In genomic region chr4:59003806-59004200, GRCm38 (mm10) we compare ENCODE assay signal across 9 mouse cellular contexts. TPM values are rescaled to one million over a fixed set of nuclear protein-coding genes. Genes with fewer than 3 reads are reported as not detected.
A peak's percentile ranks its signal among the peaks of the same experiment; 100 is the strongest.
DNase-seq lines count a peak whose midpoint lies in the region; ATAC-seq lines count a peak whose summit lies in the region.
"Had no signal": no experiment of that assay in that cellular context is flagged by ENCODE, and none has a peak within 500 bp of the region (broad histone marks: within the 10 kb centered on the region; RNA-seq: fewer than 3 reads in every experiment).

No protein-coding gene starts in this region.

- no peaks in the 10 kb centered on the region for H3K27me3 ChIP-seq in kidney, embryonic 16.5 days (ENCODE audit: insufficient read depth, low read length)
- no peaks in the 10 kb centered on the region for H3K27me3 ChIP-seq in embryonic facial prominence, embryonic 11.5 days (ENCODE audit: control insufficient read depth, insufficient read depth, low read length)
- H3K27me3 ChIP-seq in hindbrain, embryonic 16.5 days (replicated peaks; ENCODE audit: control insufficient read depth, insufficient read depth, low read length): no peaks in the 10 kb centered on the region
- H3K27me3 ChIP-seq in midbrain, embryonic 15.5 days (replicated peaks): no peaks in the 10 kb centered on the region

- 27% methylated on average over 7 of the region's 7 CpGs for WGBS in kidney, embryonic 16.5 days
- 41% methylated on average over 7 of the region's 7 CpGs for WGBS in embryonic facial prominence, embryonic 11.5 days
- WGBS in hindbrain, embryonic 16.5 days: 35% methylated on average over 7 of the region's 7 CpGs
- WGBS in midbrain, embryonic 15.5 days: 36% methylated on average over 7 of the region's 7 CpGs

- H3K4me3 ChIP-seq in kidney, embryonic 16.5 days (ENCODE audit: low read length): peak overlapping the region; percentile 89
- peak overlapping the region; percentile 95 for H3K4me3 ChIP-seq in embryonic facial prominence, embryonic 11.5 days (ENCODE audit: low read depth, low read length)
- peak overlapping the region; percentile 95 for H3K4me3 ChIP-seq in hindbrain, embryonic 16.5 days (ENCODE audit: low read length)
- peak overlapping the region; percentile 96 for H3K4me3 ChIP-seq in midbrain, embryonic 15.5 days

- H3K27ac ChIP-seq in kidney, embryonic 16.5 days (ENCODE audit: low read length): no peak overlapping the region
- no peak overlapping the region for H3K27ac ChIP-seq in embryonic facial prominence, embryonic 11.5 days (replicated peaks; ENCODE audit: low read depth, low read length)
- no peak overlapping the region for H3K27ac ChIP-seq in hindbrain, embryonic 16.5 days (ENCODE audit: low read depth, low read length)
- H3K27ac ChIP-seq in midbrain, embryonic 15.5 days: peak overlapping the region; percentile 94; the same call in 1 of the 2 replicates

- H3K4me2 ChIP-seq in kidney, embryonic 16.5 days (replicated peaks; ENCODE audit: low read depth, low read length): peak overlapping the region; percentile 95
- peak overlapping the region; percentile 81 for H3K4me2 ChIP-seq in embryonic facial prominence, embryonic 11.5 days (ENCODE audit: low read depth, low read length)
- peak overlapping the region; percentile 70 for H3K4me2 ChIP-seq in hindbrain, embryonic 16.5 days (ENCODE audit: low read length)
- peak overlapping the region; percentile 87 for H3K4me2 ChIP-seq in midbrain, embryonic 15.5 days

- no peak for DNase-seq in kidney, adult 8-10 months
- no peak for DNase-seq in embryonic facial prominence, embryonic 11.5 days (ENCODE audit: low spot score)
- DNase-seq in MN1 (ENCODE audit: low spot score): no peak
- DNase-seq in adrenal gland, postnatal 4 days (ENCODE audit: low spot score in 2 of 2): no peak

- peaks cover 35% of the 10 kb centered on the region for H3K4me1 ChIP-seq in kidney, embryonic 16.5 days (ENCODE audit: insufficient read depth, low read length)
- peaks cover 4% of the 10 kb centered on the region; the same call in 1 of the 2 replicates for H3K4me1 ChIP-seq in embryonic facial prominence, embryonic 11.5 days (ENCODE audit: control insufficient read depth, insufficient read depth, low read length)
- H3K4me1 ChIP-seq in hindbrain, embryonic 16.5 days (ENCODE audit: control insufficient read depth, insufficient read depth, low read depth, low read length): peaks cover 16% of the 10 kb centered on the region
- peaks cover 29% of the 10 kb centered on the region for H3K4me1 ChIP-seq in midbrain, embryonic 15.5 days

- ATAC-seq in kidney, embryonic 16.5 days (ENCODE audit: low FRiP score, low TSS enrichment): no peak
- ATAC-seq in embryonic facial prominence, embryonic 11.5 days (replicated peaks; ENCODE audit: insufficient number of reproducible peaks, low FRiP score, low TSS enrichment, low read depth): no peak
- no peak for ATAC-seq in hindbrain, embryonic 16.5 days
- ATAC-seq in midbrain, embryonic 15.5 days (replicated peaks): no peak
- ATAC-seq in inflammation-experienced regulatory T-cells, adult 6 months: no peak

- H3K9me3 ChIP-seq in kidney, embryonic 16.5 days (ENCODE audit: low read length): no peaks in the 10 kb centered on the region
- H3K9me3 ChIP-seq in embryonic facial prominence, embryonic 11.5 days (replicated peaks; ENCODE audit: control insufficient read depth, low read length): no peaks in the 10 kb centered on the region
- H3K9me3 ChIP-seq in hindbrain, embryonic 16.5 days (ENCODE audit: control insufficient read depth, low read length): no peaks in the 10 kb centered on the region
- no peaks in the 10 kb centered on the region for H3K9me3 ChIP-seq in midbrain, embryonic 15.5 days

- no peaks in the 10 kb centered on the region for H3K36me3 ChIP-seq in kidney, embryonic 16.5 days (ENCODE audit: insufficient read depth, low read length)
- no peaks in the 10 kb centered on the region for H3K36me3 ChIP-seq in embryonic facial prominence, embryonic 11.5 days (replicated peaks; ENCODE audit: control insufficient read depth, insufficient read depth, low read depth, low read length)
- H3K36me3 ChIP-seq in hindbrain, embryonic 16.5 days (ENCODE audit: control insufficient read depth, insufficient read depth, low read length): no peaks in the 10 kb centered on the region
- no peaks in the 10 kb centered on the region for H3K36me3 ChIP-seq in midbrain, embryonic 15.5 days (replicated peaks)

- H3K9ac ChIP-seq in kidney, embryonic 16.5 days (replicated peaks; ENCODE audit: low read length): peak overlapping the region; percentile 93
- peak overlapping the region; percentile 93 for H3K9ac ChIP-seq in embryonic facial prominence, embryonic 11.5 days (replicated peaks; ENCODE audit: low read length)
- H3K9ac ChIP-seq in hindbrain, embryonic 16.5 days (ENCODE audit: low read depth, low read length): peak overlapping the region; percentile 96
- peak overlapping the region; percentile 93 for H3K9ac ChIP-seq in midbrain, embryonic 15.5 days

RNA-seq across cellular contexts. Expression of gene Gm20503, which starts 0.8 kb away (rescaled TPM):
- polyA plus RNA-seq in kidney, embryonic 16.5 days (2015; fragmentation: Nextera tagmentation; extraction: Ambion mirVana): 9.1 and 10.1 TPM in 2 replicates
- polyA plus RNA-seq in embryonic facial prominence, embryonic 11.5 days (2014; fragmentation: Nextera tagmentation; extraction: Ambion mirVana): 4.7 and 7.4 TPM in 2 replicates
- 7.2 and 8.4 TPM in 2 replicates for polyA plus RNA-seq in hindbrain, embryonic 16.5 days (2015; fragmentation: Nextera tagmentation; extraction: Ambion mirVana)
- 9.1 and 9.4 TPM in 2 replicates for polyA plus RNA-seq in midbrain, embryonic 15.5 days (2015; fragmentation: Nextera tagmentation; extraction: Ambion mirVana)
- polyA plus RNA-seq in inflammation-experienced regulatory T-cells, adult 6 months (2017; shearing (Covaris generic)): not detected
- total RNA-seq in adrenal gland, postnatal 4 days (2021): 1 to 10 TPM; 1.1 to 3.1 TPM
- polyA plus RNA-seq: urinary bladder, adult 2 months had no signal

RNA-seq across cellular contexts. Expression of gene Dnajc25, which starts 8.9 kb away (rescaled TPM):
- 8.3 and 12.1 TPM in 2 replicates for polyA plus RNA-seq in kidney, embryonic 16.5 days (2015; fragmentation: Nextera tagmentation; extraction: Ambion mirVana)
- 6.1 and 6.3 TPM in 2 replicates for polyA plus RNA-seq in embryonic facial prominence, embryonic 11.5 days (2014; fragmentation: Nextera tagmentation; extraction: Ambion mirVana)
- polyA plus RNA-seq in hindbrain, embryonic 16.5 days (2015; fragmentation: Nextera tagmentation; extraction: Ambion mirVana): 5.7 and 5.8 TPM in 2 replicates
- polyA plus RNA-seq in midbrain, embryonic 15.5 days (2015; fragmentation: Nextera tagmentation; extraction: Ambion mirVana): 7.4 and 7.5 TPM in 2 replicates
- polyA plus RNA-seq in inflammation-experienced regulatory T-cells, adult 6 months (2017; shearing (Covaris generic)): 1 to 10 TPM in 1 of 3 experiments, under 1 TPM in 2; 0.64 to 1.1 (median 0.91) TPM
- 10 to 100 TPM; 19.4 to 20.9 TPM for total RNA-seq in adrenal gland, postnatal 4 days (2021)

RNA-seq across cellular contexts. Expression of gene Ptgr1, which starts 16.9 kb away (rescaled TPM):
- 25.1 and 29.6 TPM in 2 replicates for polyA plus RNA-seq in kidney, embryonic 16.5 days (2015; fragmentation: Nextera tagmentation; extraction: Ambion mirVana)
- 22.8 and 24.0 TPM in 2 replicates for polyA plus RNA-seq in embryonic facial prominence, embryonic 11.5 days (2014; fragmentation: Nextera tagmentation; extraction: Ambion mirVana)
- 5.6 and 6.5 TPM in 2 replicates for polyA plus RNA-seq in hindbrain, embryonic 16.5 days (2015; fragmentation: Nextera tagmentation; extraction: Ambion mirVana)
- 3.2 and 4.2 TPM in 2 replicates for polyA plus RNA-seq in midbrain, embryonic 15.5 days (2015; fragmentation: Nextera tagmentation; extraction: Ambion mirVana)
- under 1 TPM in 2 of 3 experiments, not detected in 1; 0.34 to 0.67 TPM for polyA plus RNA-seq in inflammation-experienced regulatory T-cells, adult 6 months (2017; shearing (Covaris generic))
- 10 to 100 TPM; 27.4 to 29.8 TPM for total RNA-seq in adrenal gland, postnatal 4 days (2021)

RNA-seq across cellular contexts. Expression of gene Gng10, which starts 31.1 kb away (rescaled TPM):
- 89.6 and 92.9 TPM in 2 replicates for polyA plus RNA-seq in kidney, embryonic 16.5 days (2015; fragmentation: Nextera tagmentation; extraction: Ambion mirVana)
- 165 and 197 TPM in 2 replicates for polyA plus RNA-seq in embryonic facial prominence, embryonic 11.5 days (2014; fragmentation: Nextera tagmentation; extraction: Ambion mirVana)
- polyA plus RNA-seq in hindbrain, embryonic 16.5 days (2015; fragmentation: Nextera tagmentation; extraction: Ambion mirVana): 178 and 197 TPM in 2 replicates
- polyA plus RNA-seq in midbrain, embryonic 15.5 days (2015; fragmentation: Nextera tagmentation; extraction: Ambion mirVana): 172 and 183 TPM in 2 replicates
- 100 to 1,000 TPM; 134 to 204 (median 170) TPM for polyA plus RNA-seq in inflammation-experienced regulatory T-cells, adult 6 months (2017; shearing (Covaris generic))
- 10 to 100 TPM; 48.1 to 55.9 TPM for total RNA-seq in adrenal gland, postnatal 4 days (2021)
